Mouse (Mus musculus) megakaryocyte, embryonic 14.5 days (primary cell): ENCODE results near the gene Gpc6. TPM values are rescaled to one million over a fixed set of nuclear protein-coding genes. Genes with fewer than 3 reads are reported as not detected.
A peak's percentile ranks its signal among the peaks of the same experiment; 100 is the strongest.

Experiments
- H3K27me3 ChIP-seq: replicated peaks from 2 replicates; pipeline ENCODE3; 2012; ENCODE audit warnings: inconsistent platforms
- H3K36me3 ChIP-seq: replicated peaks from 2 replicates; pipeline ENCODE3; 2012; ENCODE audit warnings: low read length, inconsistent platforms, mixed read lengths
- H3K4me1 ChIP-seq: 2 replicates; pipeline ENCODE4 v1.6.1; 2012; ENCODE audit warnings: inconsistent platforms
- H3K4me3 ChIP-seq: replicated peaks from 2 replicates; pipeline ENCODE3; 2012; ENCODE audit warnings: moderate library complexity, mild to moderate bottlenecking, inconsistent platforms
- H3K9me3 ChIP-seq: 2 replicates; pipeline ENCODE4 v1.6.1; 2012; ENCODE audit warnings: inconsistent platforms
- FLI1 ChIP-seq: IDR thresholded peaks from 2 replicates; pipeline ENCODE4 v1.6.1; 2012; ENCODE audit warnings: low read length, inconsistent platforms, mixed read lengths
- GATA1 ChIP-seq: IDR thresholded peaks from 3 replicates; pipeline ENCODE4 v1.6.1; 2012; ENCODE audit warnings: mixed read lengths, low read length, inconsistent platforms, borderline replicate concordance
- polyA plus RNA-seq: library from polyadenylated mRNA; stranded (reverse); fragments of >175 nt; gene quantifications from 2 replicates; pipeline ENCODE4 v1.2.3, GENCODE M21; 2012; ENCODE audit warnings: low replicate concordance; ENCODE audit not compliant: insufficient read depth

Gpc6 gene
- polyA plus RNA-seq, 1 experiment: not detected

DNA sequence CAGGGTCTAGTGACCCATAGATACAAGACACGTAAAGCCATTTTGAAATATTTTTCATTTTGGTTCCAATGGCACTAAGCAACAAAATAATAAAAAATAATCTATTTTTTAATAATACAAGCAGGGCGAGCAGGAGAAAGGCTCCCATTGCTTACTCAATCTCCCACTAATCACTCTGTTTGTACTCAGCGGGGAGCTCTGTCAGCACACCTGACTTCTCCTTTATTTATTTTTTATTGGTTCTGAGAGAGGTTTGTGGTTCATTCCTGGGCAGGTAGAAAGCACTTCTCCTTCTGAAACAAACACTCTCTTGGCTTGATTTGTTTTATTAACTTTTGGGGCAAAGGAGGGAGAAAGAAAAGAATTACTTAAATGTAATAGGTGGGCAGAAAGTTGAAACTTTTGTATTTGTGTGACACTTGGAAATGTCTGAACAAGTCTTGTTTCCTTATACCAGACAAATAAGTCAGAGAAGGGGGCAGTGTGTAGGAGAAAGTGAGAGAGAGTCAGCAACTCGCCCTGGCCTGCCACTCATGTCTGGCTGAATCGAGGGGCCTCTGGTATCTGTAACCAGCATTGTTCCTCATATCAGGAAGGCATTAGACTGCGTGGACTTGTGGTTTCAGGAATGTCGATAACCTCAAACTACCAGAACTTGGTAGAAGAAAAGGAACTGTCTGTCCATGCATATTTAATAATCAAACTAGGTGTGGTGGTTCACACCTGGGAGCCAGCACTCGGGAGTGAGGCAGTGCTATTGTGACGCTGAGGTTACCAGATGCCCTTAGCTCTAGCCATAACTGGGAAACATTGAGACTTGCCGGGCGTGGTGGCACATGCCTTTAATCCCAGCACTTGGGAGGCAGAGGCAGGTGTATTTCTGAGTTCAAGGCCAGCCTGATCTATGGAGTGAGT, 924.7 kb downstream of the Gpc6 start:
- no peaks in the 10 kb centered on the region for H3K4me1 ChIP-seq
- TF ChIP-seq FLI1 (no peak), GATA1 (no peak)
- H3K4me3 ChIP-seq: no peak overlapping the region
- H3K9me3 ChIP-seq: peaks cover 30% of the 10 kb centered on the region
- H3K36me3 ChIP-seq: no peaks in the 10 kb centered on the region
- no peaks in the 10 kb centered on the region for H3K27me3 ChIP-seq

DNA sequence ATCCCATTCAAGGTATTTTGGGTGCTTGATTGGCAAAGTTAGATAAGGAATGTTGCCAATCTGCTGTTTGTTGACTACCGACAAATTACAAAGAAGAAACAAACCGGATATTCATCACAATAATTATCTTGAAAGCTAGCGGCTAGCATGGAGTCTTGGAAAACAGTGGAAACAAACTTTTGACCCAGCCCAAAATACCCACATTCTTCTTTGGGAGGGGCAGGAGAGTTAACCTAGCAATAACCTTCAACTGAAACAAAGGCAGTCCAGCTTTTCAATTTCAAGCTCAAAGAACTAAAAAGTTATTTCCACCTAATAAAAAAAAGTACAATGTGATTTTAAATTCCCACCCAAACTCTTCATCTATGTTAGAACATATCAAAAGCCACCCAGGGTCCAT, 927.2 kb downstream of the Gpc6 start:
- H3K9me3 ChIP-seq: peaks cover 34% of the 10 kb centered on the region
- H3K27me3 ChIP-seq: no peaks in the 10 kb centered on the region
- no peaks in the 10 kb centered on the region for H3K4me1 ChIP-seq
- no peaks in the 10 kb centered on the region for H3K36me3 ChIP-seq
- TF ChIP-seq GATA1: no peak
- TF ChIP-seq FLI1: no peak
- no peak overlapping the region for H3K4me3 ChIP-seq

DNA sequence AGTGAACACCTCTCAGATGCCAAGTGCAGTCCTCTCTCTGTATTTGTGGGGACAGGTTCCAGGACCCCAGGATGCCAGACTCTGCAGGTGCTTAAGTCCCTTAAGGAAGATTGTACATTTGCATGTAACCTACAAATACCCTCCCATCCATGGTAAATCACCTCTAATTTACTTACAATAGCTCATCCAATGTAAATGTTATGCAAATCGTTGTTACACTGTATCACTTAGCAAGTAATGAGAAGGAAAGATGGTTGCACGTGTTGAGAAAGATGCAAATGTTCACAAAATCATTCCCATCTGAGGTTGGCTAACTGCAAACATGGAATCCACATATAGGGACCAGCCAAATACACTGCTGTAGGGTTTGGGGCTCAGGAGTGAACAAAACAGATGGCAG, 927.7 kb downstream of the Gpc6 start:
- no peaks in the 10 kb centered on the region for H3K4me1 ChIP-seq
- TF ChIP-seq FLI1 (no peak), GATA1 (no peak)
- no peaks in the 10 kb centered on the region for H3K36me3 ChIP-seq
- no peaks in the 10 kb centered on the region for H3K27me3 ChIP-seq
- H3K4me3 ChIP-seq: no peak overlapping the region
- H3K9me3 ChIP-seq: peaks cover 34% of the 10 kb centered on the region

DNA sequence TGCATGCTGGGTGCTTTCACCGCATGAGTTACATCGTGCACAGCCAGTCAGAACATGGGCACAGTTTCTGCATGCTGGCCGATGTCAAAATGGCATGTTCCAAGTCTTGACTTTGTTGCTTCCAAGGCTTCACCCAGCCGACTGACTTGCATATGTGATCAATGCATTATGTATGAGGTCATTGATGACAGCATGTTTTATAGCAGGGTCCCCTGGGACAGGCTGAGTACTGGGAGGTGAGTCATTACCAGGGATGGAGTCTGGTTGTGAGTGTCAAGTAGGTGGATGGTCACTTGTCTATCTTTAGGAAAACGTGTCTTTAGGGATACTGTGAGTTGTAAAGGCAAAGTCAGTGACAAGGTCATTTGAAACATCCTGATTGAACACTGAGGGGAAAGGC, 929.4 kb downstream of the Gpc6 start:
- Histone ChIP-seq H3K4me1 (no peaks in the 10 kb centered on the region), H3K9me3 (peaks cover 30% of the 10 kb centered on the region), H3K27me3 (no peaks in the 10 kb centered on the region), H3K4me3 (peak overlapping the region; percentile 42), H3K36me3 (no peaks in the 10 kb centered on the region)
- no peak for TF ChIP-seq FLI1
- no peak for TF ChIP-seq GATA1

DNA sequence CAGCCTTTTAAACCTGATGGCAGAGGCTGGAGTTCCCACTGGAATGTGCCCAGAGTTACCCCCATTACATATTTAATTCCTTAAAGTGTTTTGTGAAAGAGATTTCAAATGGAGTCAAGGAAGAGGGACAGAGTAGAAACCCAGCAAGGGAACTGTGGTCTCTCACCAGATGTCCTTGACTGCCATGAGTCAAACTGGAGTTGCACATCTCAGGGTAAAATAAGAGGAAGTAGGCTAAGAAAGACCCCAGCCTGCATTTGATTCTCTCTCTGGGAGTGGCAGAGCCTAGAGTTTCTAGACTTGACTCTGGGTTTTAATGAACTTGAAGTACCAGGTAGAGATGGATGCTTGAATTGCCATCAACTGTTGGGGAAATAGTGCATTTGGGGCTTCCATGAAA, 946.2 kb downstream of the Gpc6 start:
- H3K9me3 ChIP-seq: peaks cover 46% of the 10 kb centered on the region
- no peaks in the 10 kb centered on the region for H3K4me1 ChIP-seq
- H3K4me3 ChIP-seq: no peak overlapping the region
- TF ChIP-seq FLI1: no peak
- TF ChIP-seq GATA1: no peak
- H3K27me3 ChIP-seq: no peaks in the 10 kb centered on the region
- no peaks in the 10 kb centered on the region for H3K36me3 ChIP-seq

DNA sequence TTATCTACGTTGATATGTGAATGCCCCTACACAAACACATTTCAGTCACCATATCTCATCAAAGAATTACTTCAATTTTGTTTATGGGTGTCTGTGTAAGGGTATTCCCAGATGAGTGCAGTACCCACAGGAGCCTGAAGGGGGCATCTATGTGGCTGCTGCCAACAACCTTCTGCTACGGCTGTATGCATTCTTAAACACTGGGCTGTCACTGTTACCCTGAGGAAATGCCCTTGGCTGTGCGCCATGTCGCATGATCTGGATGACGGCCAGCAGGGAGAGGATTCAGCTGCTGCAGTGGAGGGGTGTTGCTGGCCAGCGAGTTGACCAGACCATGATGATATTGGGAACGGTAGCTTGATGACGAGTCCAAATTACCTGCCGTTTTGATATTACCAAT, 954.2 kb downstream of the Gpc6 start:
- no peaks in the 10 kb centered on the region for H3K36me3 ChIP-seq
- peaks cover 13% of the 10 kb centered on the region for H3K9me3 ChIP-seq
- peak overlapping the region; percentile 40 for H3K4me3 ChIP-seq
- H3K4me1 ChIP-seq: no peaks in the 10 kb centered on the region
- no peak for TF ChIP-seq FLI1
- TF ChIP-seq GATA1: no peak
- no peaks in the 10 kb centered on the region for H3K27me3 ChIP-seq

DNA sequence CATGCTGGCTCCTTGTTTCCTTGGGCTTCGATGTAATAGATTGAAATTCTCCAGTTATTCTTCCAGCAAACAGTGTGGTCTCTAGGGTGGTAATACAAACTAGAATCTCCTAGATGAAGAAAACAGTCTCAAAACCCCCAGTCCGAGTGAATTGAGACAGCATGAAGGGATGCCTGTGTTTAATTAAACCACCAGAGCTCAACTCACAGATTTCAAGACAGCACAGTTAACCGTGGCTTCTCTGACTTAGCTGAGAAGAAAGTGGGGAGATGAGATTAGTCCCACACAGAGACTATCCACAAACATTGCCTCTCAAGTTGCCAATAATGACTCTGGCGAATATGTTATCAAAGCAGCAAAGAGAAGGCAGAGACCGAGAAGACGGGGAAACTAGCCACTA, 956.0 kb downstream of the Gpc6 start:
- H3K9me3 ChIP-seq: peaks cover 18% of the 10 kb centered on the region
- no peak for TF ChIP-seq FLI1
- TF ChIP-seq GATA1: no peak
- H3K27me3 ChIP-seq: no peaks in the 10 kb centered on the region
- no peak overlapping the region for H3K4me3 ChIP-seq
- no peaks in the 10 kb centered on the region for H3K36me3 ChIP-seq
- no peaks in the 10 kb centered on the region for H3K4me1 ChIP-seq

DNA sequence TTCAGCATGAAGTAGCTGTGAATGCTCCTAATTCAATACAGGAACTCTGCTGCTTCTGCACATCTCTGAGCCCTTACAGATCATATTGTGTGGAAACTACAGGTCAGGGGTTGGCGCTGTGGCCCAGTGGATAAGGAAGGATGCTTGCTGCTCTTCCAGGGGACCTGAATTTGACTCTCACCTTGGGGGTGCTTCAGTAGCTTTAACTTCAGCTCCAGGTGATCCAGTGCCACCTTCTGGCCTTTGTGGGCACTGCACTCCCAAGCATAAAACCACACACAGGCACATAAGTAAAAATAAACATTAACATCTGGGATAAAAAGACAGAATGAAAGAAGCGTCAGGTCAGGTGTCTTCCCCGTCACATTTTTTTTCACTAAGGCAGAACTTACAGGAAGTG, 957.1 kb downstream of the Gpc6 start:
- Histone ChIP-seq H3K36me3 (no peaks in the 10 kb centered on the region), H3K9me3 (peaks cover 22% of the 10 kb centered on the region), H3K4me3 (no peak overlapping the region), H3K27me3 (no peaks in the 10 kb centered on the region), H3K4me1 (no peaks in the 10 kb centered on the region)
- TF ChIP-seq FLI1 (no peak), GATA1 (no peak)

DNA sequence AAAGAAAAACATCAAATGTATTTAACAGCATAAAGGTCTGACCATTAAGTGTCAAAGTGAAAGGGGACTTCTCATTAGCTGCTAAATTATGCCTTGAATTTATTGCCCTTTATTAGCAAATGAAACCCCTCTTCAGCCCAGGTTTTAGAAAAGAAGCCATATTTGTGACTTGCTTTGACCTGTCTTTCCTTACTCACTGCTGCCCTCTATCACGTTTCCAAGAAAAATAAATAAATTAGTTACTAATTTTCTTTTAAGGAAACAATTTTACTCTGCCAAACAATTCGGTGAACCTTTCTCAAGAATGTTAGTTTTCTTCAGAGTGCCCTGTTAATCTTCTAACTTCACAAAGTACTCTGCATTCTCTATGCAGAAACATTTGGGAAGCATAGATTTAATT, 964.5 kb downstream of the Gpc6 start:
- Histone ChIP-seq H3K4me3 (no peak overlapping the region), H3K9me3 (peaks cover 33% of the 10 kb centered on the region), H3K4me1 (no peaks in the 10 kb centered on the region), H3K36me3 (no peaks in the 10 kb centered on the region), H3K27me3 (no peaks in the 10 kb centered on the region)
- TF ChIP-seq GATA1 (no peak), FLI1 (no peak)

DNA sequence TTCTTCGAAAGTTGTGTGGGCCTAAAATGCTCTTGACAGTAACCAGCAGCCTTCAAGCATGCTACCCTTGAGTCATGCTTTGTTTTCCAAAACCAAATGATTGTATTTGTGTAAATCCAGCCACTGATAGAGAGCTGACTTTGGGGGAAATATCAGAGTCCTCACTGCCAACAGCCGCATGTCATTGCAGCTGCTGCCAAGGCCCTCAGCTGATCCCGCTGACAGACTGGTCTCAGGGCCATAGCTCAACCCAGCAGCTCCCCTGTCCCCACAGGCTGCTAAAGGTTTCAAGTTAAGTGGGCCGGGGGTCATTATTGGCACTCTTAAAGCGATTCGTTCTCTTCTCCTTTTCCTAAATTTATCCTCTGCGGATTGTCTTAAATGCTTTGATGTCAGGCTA, 966.3 kb downstream of the Gpc6 start:
- TF ChIP-seq FLI1 (no peak), GATA1 (no peak)
- H3K9me3 ChIP-seq: peaks cover 39% of the 10 kb centered on the region

DNA sequence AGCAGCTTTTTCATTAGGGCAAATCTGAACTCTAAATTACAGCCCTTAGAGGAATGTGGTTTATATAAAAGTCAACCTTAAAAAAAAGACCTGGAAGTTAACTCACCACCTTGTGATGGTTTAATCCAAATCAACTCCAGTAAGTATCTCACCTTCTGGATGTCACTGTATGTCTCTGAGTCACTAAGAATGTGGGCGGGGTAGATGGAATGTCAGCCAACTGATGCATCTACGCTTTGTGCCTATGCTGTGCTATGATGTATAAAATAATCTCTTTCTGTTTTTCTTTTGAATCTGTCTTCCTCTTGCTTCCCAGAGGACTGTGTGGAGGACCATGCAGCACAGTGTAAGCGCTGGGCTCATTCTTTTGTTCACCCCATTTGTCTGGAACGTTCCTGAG, 966.9 kb downstream of the Gpc6 start:
- Histone ChIP-seq H3K27me3 (no peaks in the 10 kb centered on the region), H3K4me1 (no peaks in the 10 kb centered on the region), H3K36me3 (no peaks in the 10 kb centered on the region), H3K4me3 (no peak overlapping the region), H3K9me3 (peaks cover 40% of the 10 kb centered on the region)
- TF ChIP-seq GATA1 (no peak), FLI1 (no peak)

More for the DNA sequence above, 966.3 kb downstream of the Gpc6 start:
- H3K36me3 ChIP-seq: no peaks in the 10 kb centered on the region
- no peaks in the 10 kb centered on the region for H3K27me3 ChIP-seq
- no peak overlapping the region for H3K4me3 ChIP-seq
- no peaks in the 10 kb centered on the region for H3K4me1 ChIP-seq
